Mouse (Mus musculus) lung, adult 18-20 months (tissue): ENCODE data around the gene Fam71e2.

Source experiments
- DNase-seq, 2 experiments: peaks; one replicate each; pipeline ENCODE4 v3.0.0; 2022; ENCODE audit warnings: mixed read lengths in 2 of 2

Fam71e2 gene

GRCm38 (mm10) chr7:4777851-4778637 is 6.9 kb upstream of the Fam71e2 start:
- no peak for DNase-seq

- peak; percentile 56 to 65 for DNase-seq
Observed at GRCm38 (mm10) chr7:4776861-4777830, 6.0 kb upstream of the Fam71e2 start.

- no peak for DNase-seq
Observed at GRCm38 (mm10) chr7:4776131-4776530, 5.0 kb upstream of the Fam71e2 start.

GRCm38 (mm10) chr7:4764946-4765710 is 6.0 kb downstream of the Fam71e2 start:
- no peak for DNase-seq

GRCm38 (mm10) chr7:4759670-4760069 is 11.4 kb downstream of the Fam71e2 start:
- DNase-seq: peak in 1 of 2 experiments; percentile 27

GRCm38 (mm10) chr7:4752821-4753570 is 18.1 kb downstream of the Fam71e2 start, which contains the start of gene Cox6b2:
Gene Cox6b2, minus strand, starts transcription at chr7:4753094.
- peak; percentile 82 to 86 for DNase-seq

GRCm38 (mm10) chr7:4751971-4752820 is 18.9 kb downstream of the Fam71e2 start:
- DNase-seq: peak; percentile 30 to 48

- DNase-seq: no peak
Observed at GRCm38 (mm10) chr7:4749169-4749568, 21.9 kb downstream of the Fam71e2 start.

GRCm38 (mm10) chr7:4748321-4748720 is 22.8 kb downstream of the Fam71e2 start:
- no peak for DNase-seq

- DNase-seq: no peak
Observed at GRCm38 (mm10) chr7:4747156-4747899, 23.8 kb downstream of the Fam71e2 start.

GRCm38 (mm10) chr7:4746326-4746980 is 24.6 kb downstream of the Fam71e2 start:
- DNase-seq: no peak

GRCm38 (mm10) chr7:4744886-4745285 is 26.2 kb downstream of the Fam71e2 start:
- no peak for DNase-seq

GRCm38 (mm10) chr7:4743354-4743753 is 27.7 kb downstream of the Fam71e2 start:
- peak in 1 of 2 experiments; percentile 49 for DNase-seq

GRCm38 (mm10) chr7:4742482-4742819 is 28.7 kb downstream of the Fam71e2 start:
- no peak for DNase-seq

- no peak for DNase-seq
Observed at GRCm38 (mm10) chr7:4741672-4742481, 29.2 kb downstream of the Fam71e2 start.

GRCm38 (mm10) chr7:4741151-4741550 is 30.0 kb downstream of the Fam71e2 start:
- DNase-seq: peak; percentile 71 to 77

GRCm38 (mm10) chr7:4740309-4740727 is 30.8 kb downstream of the Fam71e2 start:
- peak in 1 of 2 experiments; percentile 18 for DNase-seq

- DNase-seq: peak; percentile 100
Observed at GRCm38 (mm10) chr7:4739544-4740275, 31.4 kb downstream of the Fam71e2 start, which contains the start of gene Kmt5c. Gene Kmt5c, plus strand, starts transcription at chr7:4740115.
